Mouse (Mus musculus) layer of hippocampus, postnatal 14 days (tissue): ENCODE measurements around the gene Ret. TPM values are rescaled to one million over a fixed set of nuclear protein-coding genes. Genes with fewer than 3 reads are reported as not detected.
A peak's percentile ranks its signal among the peaks of the same experiment; 100 is the strongest.

ENCODE experiments used
- DNase-seq, 2 experiments: peaks; one replicate each; pipeline ENCODE4 v3.0.0; 2021 to 2022; ENCODE audit warnings: low spot score in 2 of 2, mixed read lengths in 1 of 2
- total RNA-seq, 2 experiments: library from RNA; stranded (reverse); gene quantifications; 2 replicates each; pipeline ENCODE4 v1.2.3; 2021

Ret gene
- total RNA-seq, 2 experiments from 2014 or later, result 4.8 to 4.9 TPM

DNA sequence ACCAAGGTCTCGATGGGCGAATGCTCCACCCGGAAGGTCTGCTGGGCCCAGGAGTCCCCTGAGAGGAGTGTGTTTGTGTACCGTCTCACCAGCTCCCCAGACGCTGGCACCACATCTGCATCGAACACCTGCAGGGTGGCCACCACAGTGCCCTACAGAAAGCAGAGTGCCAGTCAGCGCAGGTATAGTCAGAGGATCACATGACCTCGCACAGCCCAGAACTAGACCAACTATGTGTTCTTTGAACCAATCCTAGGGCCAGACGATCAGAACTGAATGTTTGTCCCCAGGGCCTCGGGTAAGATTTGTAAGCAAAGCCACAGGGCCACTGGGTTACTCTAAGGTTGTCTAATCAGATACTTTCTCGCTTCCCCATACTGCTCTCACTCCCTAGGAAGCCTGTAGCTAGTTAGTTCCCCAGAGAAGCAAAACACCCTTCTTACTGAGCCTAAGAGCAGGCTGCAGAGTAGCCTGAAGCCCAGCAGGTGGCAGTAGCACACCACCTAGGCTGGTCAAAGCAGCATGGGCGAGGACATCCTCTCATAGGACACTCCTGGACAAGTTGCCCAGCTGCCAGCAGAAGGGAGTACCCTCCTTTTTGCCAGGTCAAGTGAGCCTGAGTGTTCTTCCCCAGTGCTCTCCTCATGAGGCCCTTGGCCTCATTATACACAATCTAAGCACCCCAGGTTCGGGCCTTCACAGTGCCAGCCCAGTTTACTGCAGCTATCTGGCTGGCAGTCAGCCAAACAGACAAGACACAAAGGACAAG is 18.0 kb downstream of the Ret start:
- peak; percentile 66 to 79 for DNase-seq

DNA sequence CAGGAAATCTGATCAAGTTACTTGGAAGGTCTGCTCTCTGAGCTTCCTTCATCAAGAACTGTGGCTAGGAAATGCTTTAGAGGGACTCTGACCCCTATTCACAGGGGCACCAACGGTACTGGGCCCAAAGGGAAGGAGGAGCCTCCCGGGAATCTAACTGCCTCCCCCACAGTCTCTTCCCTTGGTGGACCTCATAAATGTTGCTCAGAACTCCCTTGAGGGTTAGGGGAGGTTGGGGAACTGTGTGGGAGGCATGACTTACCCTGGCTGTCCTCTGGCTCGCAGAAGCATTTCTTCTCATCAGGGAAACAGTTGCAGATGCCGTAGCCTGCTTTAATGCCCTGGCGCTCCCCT is 23.6 kb downstream of the Ret start:
- no peak for DNase-seq

DNA sequence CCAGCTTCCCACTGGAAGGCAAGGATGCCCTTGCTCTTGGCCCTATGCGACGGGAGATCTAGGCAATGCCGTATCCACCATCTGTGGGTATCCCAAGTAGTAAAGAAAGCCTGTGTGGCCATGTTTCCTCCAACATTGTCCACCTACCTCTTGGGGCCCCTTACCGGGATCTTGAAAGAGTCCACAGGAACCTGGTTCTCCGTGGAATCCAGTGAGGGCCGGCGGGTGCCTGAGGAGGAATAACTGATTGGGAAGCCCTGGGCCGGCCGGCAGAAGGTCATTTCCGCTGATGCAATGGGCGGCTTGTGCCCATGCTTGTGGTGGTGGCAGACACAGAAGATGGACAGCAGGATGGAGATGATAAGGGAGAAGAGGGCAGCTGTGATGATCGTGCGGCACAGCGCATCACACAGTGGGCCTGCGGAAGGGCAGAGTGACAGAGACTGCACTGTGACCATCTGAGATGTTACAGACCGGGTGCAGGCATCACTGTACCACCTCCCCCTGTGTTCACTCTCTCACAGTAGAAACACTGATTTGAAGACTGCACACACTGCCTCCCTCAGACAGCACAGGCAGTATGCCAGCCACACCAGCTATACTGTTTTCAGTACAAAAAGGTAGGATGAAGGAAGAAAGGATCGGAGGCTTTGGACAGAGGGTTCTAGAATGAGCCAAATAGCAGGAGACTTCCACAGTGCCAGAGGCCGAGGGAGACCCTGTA is 24.1 kb downstream of the Ret start:
- DNase-seq, result no peak

DNA sequence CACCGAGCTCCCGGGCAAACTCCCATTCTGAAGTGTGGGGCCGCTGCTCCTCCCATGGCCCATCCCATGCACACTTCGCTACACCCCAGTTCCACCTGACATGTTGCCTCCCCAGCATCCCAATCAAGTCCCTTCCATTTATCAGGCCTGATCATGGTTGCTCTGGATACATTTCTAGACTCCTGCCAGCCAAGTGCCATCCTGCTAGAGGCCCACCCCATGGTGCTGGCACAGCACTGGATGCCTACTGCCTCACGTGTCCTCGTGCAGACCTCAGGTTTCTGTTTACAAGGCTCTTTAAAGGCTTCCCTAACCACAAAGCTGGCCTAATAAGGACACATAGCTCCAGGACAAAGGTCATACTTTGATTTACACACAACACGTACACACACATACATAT is 26.1 kb downstream of the Ret start:
- no peak for DNase-seq

DNA sequence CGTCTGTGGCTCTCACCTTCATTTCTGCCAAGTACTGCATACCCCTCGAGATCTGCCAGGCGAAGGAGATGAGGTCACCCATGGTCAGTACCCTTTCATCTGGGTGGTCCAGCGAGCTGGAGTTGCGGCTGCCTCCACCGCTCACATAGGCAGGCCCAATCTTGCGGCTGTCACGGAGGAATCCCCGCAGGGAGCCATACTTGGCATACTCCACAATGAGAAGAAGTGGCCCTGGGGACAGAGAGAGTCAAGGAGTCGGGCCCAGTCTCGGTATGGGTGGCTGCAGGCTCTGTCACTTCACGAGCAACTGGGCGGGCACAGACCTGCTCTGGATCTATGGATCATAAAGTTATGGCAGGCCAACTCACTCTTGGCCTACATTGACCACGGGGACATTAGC is 29.4 kb downstream of the Ret start:
- no peak for DNase-seq

DNA sequence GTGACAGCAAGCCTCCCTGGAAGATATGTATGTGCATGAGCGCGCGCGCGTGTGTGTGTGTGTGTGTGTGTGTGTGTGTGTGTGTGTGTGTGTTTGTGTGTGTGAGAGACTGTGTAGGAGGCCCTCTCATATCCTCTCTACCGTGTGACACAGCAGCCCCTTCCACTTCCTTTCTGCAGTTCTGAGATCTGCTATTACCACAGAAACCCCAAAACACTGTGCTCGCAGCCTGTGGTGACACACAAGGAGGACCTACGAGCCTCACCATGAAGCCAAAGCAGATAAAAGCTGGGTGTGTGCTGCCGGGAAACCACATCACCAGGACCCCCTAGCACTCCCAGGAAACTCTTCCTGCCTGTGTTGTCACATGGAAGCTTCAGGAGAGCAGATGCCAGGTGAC is 30.5 kb downstream of the Ret start:
- no peak for DNase-seq

DNA sequence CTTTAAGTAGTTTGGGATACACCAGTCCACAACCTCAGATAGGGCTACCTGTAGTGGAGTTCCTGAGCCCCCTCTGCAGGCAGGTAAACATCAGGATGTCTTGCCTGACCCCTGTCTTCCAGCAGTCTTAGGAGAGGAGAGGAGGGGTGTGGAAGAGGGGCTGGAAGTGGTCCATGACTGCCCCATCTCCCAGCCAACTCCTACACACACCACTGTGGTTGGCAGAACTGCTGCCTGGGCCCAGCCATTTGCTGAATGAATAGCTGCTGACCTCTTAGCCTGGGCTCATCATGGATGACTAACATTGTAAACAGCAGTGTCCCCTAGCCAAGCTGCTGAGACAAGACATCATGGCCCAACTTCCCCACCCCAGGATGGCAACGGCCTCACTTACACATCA is 32.0 kb downstream of the Ret start:
- DNase-seq, result no peak

DNA sequence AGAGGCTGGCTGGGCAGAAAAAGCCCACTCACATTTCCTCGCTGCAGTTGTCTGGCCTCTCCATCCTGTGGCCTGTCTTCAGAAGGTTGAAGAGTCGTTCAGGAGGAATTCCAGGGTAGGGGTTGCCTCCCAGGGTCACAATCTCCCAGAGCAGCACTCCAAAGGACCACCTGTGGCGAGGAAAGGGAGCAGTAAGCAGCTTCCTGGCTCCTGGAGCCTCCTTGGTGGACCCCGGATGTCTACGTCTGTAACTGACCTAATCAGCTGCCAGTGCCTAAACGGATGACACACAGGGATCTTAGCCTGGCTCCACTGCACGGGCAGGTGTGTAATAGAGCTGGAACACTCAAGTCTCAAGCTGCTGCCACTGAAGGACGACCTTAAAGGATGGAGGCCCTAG is 32.8 kb downstream of the Ret start:
- DNase-seq, result no peak

DNA sequence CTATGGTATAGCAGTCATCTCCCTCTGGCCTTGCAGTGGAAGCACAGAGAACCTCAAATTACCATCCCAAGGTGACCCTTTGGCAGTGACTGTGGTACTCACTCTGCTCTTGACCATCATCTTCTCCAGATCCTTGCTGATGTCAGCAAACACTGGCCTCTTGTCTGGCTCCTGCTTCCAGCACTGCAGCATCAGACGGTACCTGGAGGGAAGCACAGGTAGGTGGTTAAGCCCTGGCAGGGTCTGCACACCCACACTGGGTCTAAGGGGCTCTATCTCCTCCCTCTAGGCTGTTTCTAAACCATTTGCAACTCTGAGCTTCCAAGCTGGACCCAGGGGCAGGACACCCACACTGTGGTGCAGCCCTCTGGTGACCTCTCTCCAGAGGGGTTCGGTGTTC is 34.4 kb downstream of the Ret start:
- DNase-seq, result no peak

DNA sequence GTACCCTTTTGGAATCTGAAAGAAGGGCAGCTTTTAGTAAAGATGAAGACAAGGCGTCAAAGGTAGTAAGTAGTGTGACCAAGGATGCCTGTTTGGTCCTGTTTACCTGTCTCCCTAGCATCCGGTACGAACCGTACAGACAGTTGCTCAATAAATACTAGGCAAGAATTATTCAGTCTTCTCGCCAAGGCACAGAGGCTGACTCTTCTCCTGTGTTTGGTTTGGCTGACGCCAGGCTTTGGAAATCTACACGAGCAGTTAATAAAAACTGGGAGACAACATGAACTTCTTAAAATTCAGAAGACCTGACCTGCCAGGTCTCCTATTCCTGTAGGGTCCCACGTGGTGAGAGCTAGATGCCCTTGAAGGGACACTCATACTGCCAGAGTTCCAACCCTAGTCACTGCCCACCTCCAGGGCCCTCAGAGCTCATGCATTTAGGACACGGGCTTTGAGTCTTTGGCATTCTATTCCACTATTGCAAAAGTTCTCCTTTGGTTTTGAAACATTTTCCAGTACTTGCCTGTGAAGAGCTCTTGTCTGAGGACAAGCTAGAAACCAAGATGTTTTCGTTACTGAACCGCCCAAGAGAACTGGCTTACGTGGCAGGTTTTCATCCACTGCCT is 34.9 kb downstream of the Ret start:
- no peak for DNase-seq

DNA sequence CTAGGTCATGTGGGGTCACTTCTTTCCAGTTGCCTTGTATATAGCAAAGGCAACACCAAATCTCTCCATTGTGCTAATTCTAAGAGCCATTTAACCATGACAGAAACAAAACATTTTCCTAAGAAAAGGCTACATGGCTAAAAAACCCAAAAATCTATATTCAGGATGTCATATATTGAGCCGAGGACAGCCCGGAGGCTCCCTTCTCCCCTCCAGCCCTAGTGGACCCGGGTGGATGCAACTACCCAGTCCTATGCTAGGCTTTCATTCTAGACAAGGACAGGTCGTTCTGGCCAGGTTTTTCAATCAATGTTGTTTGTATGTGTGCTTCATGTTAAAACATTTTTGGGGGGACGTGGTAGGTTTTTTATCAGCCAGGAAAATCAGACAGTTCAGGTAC is 44.4 kb downstream of the Ret start:
- DNase-seq, result no peak

DNA sequence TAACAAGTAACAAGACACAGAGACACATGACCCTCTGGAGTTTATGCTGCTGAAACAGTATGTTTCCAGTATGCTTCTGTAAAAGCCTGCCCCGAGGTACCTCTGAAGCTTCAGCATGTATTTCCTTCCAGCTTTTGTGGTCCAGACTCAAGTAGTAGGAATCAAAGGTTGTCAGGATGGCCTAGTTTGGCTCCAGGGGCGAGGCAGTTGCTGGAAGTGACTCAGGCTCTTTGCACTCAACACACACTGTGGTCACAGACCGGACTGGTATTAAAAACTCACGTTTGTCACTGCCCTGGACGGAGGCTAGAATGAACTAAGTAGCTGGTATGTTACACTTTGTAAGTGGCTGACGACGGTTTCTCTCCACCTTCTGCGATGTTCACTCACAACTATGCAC is 46.5 kb downstream of the Ret start:
- DNase-seq, result no peak

DNA sequence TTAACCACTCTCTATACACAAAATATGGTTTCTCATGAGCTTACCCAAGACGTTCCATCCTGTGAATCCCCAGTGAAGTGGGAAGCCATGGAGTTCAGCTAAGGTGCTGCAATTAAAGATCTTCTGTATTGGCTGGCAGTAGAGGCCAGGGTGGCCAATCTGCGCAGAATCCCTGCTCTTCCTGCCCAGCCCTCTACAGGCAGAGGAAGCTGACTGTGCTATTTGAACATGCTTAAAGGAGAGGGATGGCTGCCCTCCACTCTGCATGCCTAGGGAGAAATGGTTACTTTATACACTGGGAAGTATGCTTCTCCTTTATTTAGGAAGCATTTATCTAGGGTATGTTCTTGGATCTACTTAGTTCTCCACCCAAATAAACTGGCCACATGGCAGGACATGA is 47.0 kb downstream of the Ret start:
- no peak for DNase-seq

DNA sequence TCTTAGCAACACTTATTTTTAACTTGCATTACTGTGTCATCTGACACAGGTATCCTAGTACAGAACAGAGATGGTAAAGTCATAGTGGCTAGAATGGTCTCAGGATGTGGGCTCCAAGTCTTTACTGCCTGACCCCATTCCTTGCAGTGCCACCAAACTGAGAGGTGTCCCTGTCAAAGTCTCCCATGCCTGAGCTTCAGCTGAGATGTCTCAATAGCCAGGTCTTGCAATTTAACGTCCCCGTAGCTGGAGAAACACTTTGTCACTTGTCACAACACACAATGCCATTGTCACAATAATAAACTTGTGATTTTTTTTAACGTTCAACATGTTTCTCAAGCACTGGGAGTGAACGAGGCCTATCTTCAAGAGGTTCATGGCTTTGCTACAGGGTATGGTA is 47.4 kb downstream of the Ret start:
- no peak for DNase-seq

DNA sequence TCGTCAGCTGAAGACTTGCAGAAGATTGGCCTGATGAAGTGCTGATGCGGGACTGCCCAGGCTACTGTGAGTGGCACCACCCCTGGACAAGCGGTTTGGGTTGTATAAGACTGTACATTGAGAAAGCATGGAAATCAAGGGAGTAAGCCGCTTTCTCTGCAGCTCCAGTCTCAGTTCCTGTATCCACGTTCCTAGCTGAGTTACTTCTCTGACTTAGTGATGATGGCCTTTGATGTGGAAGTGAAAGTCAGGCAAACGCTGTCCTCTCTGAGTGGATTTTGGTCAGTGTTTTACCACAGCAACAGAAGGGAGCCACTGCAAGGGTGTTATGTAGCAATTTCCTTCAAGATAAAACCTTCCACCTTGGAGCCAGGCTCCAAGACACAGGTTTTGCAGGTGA is 56.6 kb downstream of the Ret start:
- no peak for DNase-seq

DNA sequence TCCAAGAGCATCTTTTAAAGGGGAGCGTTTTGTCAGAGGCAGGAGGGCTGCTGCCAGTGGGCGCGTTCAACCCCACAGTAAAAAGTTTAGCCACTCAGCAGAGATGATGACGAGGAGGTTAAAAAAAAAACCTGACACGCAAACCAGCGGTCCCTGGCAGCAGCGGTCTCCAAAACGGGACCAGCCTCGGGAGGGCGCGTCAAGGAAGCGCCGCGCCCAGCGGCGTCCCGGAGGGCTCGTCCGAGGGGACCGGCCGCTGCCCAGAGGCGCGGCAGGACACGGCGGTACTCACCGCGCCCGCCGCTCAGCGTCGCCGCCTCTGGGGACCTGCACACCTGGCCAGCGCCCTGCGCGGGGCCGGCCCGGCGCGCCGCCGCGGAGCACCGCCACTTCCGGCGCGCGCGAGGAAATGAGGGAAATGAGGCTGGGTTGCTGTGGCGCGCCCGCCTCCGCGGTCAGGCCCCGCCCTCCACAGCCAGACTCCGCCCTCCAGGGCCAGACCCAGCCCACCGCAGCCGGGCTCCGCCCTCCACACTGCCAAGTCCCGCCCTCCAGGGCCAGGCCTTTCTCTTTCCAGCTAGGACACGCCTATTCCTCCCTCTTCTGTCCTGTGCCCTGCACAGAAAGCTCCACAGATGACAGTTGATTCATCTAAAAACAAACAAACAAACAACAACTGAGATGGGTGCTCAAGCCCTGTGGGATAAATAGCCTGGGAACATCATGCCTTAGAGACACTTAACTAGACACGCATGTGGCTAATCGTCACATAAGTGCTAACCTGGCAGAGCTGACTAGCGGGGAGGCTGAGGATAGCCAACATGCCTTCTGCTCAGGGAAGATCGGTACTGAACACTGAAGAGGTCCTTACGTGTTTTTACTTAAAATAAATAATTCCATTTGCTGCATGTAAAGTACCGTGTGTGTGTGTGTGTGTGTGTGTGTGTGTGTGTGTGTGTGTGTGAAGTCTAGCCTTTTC is 58.5 kb downstream of the Ret start, which contains the start of gene Csgalnact2:
Csgalnact2 (minus strand) TSS at position 410 of the 979 bp plus-strand sequence.
- peak; percentile 91 to 93 for DNase-seq

DNA sequence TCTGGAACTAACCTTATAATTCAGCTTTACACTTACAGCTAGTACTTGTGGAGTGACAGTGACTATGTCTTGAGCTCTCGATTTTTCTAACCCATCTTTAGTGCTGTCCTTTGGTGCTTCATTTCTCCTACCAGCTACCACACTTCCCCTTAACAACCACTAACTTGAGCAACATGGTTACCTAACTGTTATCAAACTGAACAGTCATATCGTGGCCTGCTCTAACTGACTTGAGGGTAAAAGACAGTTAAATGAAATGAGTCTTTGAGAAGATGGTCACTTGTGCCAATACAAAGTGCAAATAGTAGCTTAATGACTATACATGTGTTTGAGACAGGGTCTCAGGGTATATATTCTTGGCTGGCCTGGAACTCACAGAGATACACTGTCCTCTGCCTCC is 60.4 kb downstream of the Ret start:
- DNase-seq, result no peak

DNA sequence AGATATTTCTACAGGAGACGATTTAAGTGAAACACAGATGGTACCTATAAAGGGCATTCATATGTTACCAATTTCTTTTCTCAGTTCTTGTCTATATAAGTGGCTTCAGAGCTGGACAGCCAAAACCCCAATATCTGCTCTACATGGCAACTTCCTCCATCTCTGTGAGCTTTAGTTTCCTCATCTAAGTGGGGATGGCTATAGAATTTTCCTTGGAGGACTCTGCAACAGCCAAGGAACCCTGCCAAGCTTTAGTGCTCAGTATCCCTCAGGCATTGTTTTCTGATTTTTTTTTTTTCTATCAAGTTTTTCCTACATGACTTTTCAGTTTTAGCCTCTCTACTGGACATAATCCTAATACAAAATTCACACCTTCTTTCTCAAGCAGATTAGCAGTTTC is 63.1 kb downstream of the Ret start:
- no peak for DNase-seq

DNA sequence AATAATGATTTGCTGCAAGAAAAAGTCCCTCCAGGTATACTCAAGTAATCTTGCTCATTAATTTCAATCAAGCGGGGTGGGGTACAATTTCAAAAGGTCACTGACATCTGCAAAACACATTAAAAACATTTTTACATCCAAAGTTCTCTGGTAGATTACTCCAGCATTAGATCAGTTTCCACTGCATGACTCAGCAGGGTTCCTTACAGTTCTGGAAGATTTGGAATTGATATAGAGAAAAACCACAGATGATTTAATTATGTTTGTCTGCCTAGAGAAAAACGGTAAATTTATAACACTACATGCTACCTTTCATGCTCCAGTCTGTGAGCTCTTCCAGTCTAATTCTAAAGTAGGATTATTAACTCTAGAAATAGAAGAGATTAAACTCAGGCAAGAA is 67.5 kb downstream of the Ret start:
- no peak for DNase-seq

DNA sequence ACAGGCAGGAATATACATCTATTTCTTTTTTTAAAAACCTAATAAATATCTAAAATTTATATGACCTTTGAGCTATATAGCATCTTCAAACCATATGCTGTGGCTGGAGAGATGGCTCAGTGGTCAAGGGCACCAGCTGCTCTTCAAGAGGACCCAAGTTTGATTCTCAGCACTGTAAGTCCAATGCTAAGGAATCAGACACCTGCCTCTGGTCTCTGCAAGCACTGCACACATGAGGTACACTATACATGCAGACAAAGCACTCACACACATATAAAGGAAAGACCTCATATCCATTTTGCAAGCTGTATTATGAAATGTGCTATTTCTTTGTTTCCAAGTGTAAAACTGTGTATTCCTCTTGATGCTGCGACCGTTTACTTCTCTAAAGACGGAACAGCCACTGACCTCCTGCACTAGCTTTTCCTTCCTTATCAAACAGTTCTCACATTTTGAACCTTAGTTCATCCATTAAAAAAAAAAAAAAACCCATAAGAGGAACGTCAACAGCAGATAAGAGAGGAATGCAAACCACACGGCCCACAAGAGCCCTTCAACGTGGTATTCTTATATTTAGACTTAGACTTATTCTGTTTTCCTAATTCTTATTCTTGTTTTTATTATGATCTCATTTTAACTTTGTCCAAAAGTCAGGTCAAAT is 69.6 kb downstream of the Ret start:
- no peak for DNase-seq

DNA sequence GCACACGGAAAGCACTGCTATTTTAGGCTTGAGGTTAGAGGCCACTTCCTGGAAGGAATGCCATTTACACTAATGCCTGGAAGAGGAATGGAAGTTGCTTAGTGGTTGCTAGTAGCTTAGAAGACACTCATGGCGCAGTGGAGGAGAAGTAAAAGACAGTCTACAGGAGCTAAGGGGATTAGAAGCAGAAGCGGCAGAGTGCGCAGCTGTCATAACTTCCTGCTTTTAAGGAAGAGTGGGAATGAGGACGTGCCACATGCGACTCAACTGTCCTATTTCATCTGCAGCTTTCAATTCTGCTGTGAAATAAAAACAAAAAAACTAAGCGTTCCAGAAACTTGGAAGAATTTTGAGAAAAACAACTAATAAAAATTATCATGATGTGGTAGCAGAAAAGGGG is 70.3 kb downstream of the Ret start:
- DNase-seq, result no peak
